Mouse (Mus musculus) testis, adult 2 months (tissue): ENCODE measurements around the gene Slx4.

Experiments used
- CTCF ChIP-seq: fragments of 200-500 bp; IDR thresholded peaks from 2 replicates; pipeline ENCODE4 v1.5.1; 2012; ENCODE audit warnings: low read depth, mild to moderate bottlenecking, inconsistent platforms, low read length, moderate library complexity; ENCODE audit not compliant: control insufficient read depth, insufficient read depth, insufficient replicate concordance
- POLR2A ChIP-seq: fragments of 200-500 bp; IDR thresholded peaks from 2 replicates; pipeline ENCODE4 v1.6.1; 2012; ENCODE audit warnings: low read depth, mild to moderate bottlenecking, inconsistent platforms, low read length, moderate library complexity; ENCODE audit not compliant: control insufficient read depth

DNA sequence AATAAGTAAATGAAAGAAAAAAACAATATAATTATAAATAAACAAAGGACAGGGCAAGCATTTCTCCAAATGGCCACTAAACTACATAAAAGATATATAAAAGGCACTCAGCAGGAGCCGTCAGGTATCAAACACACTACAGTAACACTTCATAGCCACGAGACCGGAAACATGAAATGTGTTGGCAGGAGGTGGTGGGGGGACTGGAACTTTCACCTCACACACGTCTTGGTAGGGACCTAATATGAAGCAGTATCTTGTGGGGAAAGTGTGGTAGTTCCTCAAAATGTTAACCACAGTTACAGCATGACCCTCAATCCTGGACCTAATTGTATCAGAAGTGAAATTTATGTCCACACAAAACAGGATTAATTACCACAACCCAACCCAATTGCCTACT lies 21.4 kb downstream of the Slx4 start:
- no peak for TF ChIP-seq POLR2A
- TF ChIP-seq CTCF = no peak
